Mouse (Mus musculus) adrenal gland, adult 18-20 months (tissue): Measurements from ENCODE around the gene Tenm4. TPM values are rescaled to one million over a fixed set of nuclear protein-coding genes. Genes with fewer than 3 reads are reported as not detected.
A peak's percentile ranks its signal among the peaks of the same experiment; 100 is the strongest.

ENCODE experiments used
- DNase-seq, 2 experiments: peaks; one replicate each; pipeline ENCODE4 v3.0.0; 2021 to 2022; ENCODE audit warnings: low spot score in 2 of 2
- total RNA-seq, 2 experiments: library from RNA; stranded (reverse); gene quantifications; 1 replicate in 1 of 2; 2 replicates in 1 of 2; pipeline ENCODE4 v1.2.3; 2021

Tenm4 gene
- total RNA-seq, 2 experiments from 2014 or later = 11.8 to 27.2 TPM

DNA sequence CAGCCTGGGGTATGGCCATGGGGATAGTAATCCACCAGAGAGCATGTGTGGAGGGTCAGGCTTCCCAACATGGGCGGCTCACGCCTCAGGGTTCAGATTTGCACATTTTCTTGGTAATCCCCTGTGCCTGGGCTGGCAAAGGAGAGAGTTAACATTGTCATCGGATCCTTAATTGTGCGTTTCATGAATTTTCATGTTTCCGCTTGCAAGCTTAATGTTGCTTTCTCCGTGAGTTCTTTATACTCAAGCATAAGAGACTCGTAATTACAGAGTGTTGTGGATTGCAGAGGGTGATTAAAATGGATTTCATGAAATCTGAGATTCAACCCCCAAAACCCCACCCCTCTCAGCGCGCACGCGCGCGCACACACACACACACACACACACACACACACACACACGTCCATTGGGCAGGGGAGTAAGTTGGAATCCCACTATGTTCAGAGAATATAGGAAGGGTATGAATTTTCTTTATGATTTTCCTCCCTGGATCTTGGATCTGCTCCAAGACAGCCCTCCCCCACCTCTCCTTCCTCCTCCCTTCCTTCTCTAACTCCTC, 341.0 kb downstream of the Tenm4 start:
- no peak for DNase-seq

DNA sequence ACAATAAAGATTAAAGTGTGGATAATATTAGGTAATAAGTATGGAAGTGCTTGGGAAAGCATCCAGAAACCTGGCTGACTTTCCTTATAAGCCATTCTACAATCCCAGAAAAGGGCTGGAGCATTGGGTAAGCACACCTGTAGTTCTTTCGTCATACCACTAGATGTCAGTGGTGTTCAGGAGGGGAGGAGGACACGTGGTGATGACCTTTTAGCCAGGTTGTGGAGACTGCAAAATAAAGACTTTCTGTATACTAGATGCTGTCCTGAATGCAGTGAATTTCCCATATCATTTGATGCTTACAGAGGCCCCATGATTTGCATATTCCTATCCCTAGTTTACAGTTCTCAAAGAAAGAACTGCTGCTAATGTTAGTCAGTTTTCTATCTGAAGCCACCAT, 348.2 kb downstream of the Tenm4 start:
- peak in 1 of 2 experiments; percentile 37 for DNase-seq

DNA sequence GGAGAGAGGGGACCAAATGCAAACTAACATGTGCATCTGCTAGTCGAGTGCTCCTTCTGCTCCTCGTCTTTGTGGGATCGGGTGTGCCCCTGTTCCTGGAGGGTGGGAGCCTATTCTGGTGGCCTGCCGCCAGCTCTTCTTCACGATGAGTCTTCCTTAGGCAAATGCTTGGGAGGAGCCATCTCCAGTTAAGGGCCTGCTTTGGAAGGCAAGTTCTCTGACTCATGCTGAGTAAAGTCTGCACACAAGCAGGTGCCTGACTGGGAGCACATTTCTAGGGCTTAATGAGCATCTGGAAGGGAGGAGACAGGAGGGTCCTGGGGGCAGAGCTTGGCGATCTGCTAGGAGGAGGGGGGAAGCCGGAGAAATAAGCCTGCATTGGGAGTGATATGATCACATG, 350.9 kb downstream of the Tenm4 start:
- no peak for DNase-seq

DNA sequence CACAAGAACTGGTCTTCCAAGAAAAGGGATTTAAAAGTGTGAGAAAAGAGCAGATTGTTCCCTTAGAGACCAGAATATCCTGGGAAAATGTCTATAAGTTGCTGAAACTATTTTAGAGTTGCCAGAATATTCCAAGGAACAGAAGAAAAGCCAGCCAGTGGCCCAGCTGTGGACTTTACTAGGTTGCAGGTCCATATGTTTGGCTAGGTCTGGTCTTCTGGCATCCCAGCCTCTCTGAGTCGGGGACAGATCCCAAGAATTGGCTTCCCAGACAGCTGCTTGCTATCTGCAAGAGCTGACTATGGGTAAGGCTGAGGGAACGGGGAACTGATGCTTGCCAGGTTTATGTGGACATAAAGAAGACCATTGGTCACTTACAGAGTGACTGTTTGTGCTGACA, 352.6 kb downstream of the Tenm4 start:
- no peak for DNase-seq

DNA sequence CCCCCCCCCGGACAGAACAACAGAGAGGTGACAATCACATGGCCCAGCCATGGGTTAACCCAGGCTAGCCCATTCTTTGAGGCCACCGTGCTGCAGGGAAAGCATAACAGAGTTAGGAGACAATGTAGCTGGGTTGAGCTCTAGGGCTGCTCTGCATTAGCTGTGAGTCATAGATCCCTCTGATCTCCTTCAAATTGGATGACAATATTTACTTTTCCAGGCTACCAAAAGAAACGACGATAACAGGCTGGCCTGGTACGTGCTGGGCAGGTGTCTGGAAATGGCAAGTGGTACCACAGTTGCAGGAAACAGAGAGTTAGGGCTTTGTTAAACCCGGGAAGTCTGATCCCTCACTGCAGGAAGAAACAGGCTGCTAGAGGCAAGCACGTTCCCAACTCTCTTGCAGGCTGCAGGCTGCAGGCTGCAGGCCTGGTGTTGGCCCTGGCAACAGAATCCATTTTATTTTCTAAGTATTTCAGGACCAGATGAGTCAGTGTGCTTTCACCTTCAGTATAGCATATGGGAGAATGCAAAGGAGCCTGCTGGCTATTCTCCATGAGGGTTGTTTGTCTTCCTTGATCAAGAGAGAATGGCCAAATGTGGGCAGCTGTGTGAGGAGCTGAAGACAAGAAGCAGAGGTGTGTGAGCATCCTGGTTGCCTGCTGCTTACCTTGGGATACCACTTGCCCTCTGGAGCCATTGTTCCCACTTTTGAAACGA, 353.6 kb downstream of the Tenm4 start:
- DNase-seq = no peak

DNA sequence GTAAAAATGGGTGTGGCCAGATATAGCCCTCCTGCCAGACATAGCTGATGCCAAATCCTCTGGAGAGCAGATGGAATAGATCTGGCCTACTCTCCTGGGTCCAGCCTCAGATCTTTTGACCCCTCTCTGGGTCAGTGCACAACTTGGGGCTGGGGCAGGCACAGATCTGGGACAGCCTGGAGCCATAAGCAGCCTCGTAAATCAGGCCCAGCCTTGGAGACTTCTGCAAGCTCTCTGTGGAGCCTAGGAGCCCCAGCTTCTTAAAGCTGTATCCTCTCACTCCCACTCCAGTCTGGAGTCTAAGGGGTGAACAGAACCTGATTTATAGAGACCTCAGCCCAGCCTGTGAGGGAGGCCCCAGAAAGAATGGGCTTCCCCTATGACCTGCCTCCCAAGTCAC, 354.3 kb downstream of the Tenm4 start:
- DNase-seq = no peak

DNA sequence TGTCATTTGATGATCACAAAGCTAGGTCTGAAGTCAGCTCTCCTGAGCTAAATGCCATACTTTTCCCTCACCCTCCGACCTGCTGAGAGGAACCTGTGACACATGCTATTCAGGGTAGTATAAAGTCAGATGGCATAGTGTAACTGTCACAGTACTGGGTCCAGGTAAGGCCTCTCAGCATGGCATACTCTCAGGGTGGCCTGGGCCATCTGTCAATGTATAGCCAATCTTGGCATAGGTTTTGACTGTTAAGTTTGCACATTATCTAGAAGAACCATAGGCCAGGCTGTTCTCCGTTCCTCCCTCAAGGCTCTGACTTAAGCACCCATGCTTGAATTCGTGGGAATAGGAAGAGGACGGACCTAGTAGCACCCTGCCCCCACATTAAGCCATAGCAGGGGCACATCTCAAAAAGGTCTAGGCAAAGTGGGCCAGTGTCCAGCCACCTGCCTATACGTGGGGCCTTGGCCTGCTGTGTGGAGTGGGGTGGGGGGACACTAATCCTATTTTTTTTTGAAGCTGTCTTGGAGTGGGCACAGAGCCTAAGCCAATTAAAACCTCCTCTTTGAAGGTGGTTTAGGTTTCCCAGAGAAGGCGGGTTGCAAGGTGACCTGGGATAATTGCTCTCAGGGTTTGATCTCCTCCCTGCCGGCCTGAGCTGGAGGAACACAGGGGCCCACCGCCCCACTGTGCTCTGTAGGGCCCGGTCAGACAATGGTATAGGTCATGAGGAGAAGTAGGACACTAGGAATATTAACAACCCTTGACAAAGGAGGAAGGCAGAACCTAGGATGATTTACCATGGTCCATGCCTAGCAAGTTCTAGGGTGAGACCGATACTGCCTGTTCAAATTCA, 359.8 kb downstream of the Tenm4 start:
- no peak for DNase-seq

DNA sequence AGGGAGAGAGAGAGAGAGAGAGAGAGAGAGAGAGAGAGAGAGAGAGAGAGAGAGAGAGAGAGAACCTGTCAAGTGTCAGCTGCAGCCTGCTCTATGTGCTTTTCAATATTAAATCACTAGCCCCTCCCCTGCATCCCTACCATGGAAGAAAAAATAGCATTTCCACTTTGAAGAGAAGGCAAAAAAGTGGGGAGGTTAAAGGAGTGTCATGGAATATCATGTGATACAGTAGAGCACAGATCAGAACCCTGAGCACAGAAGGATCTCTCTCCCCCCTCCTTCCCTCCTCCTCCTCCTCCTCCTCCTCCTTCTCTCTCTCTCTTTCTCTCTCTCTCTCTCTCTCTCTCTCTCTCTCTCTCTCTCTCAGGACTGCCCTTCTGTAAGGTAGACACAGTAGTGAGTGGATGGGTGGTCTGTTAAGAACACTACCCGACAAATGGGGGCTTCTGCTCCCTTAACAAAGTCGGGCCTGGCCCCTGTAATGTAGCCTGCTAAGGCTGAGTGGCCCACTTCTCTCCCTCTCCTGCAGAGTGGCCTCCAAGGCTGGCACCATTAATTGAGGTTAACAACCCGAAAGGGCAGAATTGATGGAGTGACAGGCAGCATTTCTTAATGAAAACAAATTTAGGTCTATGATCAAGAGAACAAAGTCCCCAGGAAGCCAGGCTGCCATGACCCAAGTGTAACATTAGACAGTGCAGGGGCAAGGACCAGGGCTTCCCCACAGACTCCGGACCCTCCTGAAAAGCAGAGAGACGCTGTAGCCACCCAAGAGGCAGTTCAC, 361.1 kb downstream of the Tenm4 start:
- DNase-seq = no peak

DNA sequence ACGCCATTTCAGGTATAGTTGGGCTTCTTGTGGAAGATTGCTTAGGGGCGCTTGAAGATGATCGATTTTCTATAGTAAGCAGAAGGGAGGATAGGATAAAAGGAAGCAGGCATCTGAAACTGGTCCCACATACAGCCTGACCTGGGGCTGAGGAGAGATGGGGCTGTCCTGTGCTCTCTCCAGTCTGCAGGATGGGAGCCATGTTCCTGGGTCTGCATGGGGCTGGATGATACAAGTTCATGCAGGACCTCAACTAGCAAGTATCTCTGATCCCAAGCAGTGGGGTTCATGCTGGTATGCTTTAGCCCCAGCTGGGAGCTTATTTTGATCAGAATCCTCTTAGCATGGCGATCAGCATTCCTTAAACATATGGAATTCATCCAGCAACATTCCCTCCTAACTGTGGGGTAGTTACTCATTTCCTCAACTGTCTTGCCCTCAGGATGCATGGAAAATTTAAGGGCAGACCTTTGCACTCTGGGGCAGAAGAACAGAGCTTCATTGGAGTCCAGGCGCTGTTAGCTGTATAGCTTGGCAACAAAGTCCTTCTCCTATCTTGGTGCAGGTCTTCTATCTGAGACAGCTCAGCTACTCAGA, 361.9 kb downstream of the Tenm4 start:
- DNase-seq = no peak

DNA sequence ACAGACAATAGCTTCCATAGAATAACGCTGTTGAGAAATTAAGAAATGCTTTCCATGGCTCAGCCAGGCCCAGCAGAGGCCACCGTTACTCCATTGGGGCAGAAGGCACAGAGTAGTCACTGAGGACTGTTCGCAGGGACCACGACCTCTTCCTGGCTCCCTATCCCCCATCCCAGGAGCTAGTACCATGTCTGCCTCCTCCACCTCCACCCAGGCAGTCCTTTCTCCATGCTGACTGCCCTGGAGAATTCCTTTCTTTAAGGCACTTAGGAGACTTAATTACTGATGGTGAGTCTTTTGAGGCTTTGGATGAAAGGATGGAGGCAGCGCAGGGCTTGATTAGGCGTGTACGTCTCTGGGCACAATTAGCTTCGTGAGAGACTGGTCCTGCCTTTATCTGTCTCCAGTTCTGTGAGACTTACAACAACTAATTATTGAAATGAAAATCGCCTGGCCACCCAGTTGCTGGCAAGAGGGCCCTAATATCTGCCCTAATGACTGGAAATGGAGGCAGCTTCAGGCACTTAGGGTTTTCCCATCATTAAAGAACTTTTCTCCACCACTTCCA, 365.4 kb downstream of the Tenm4 start:
- DNase-seq = no peak

DNA sequence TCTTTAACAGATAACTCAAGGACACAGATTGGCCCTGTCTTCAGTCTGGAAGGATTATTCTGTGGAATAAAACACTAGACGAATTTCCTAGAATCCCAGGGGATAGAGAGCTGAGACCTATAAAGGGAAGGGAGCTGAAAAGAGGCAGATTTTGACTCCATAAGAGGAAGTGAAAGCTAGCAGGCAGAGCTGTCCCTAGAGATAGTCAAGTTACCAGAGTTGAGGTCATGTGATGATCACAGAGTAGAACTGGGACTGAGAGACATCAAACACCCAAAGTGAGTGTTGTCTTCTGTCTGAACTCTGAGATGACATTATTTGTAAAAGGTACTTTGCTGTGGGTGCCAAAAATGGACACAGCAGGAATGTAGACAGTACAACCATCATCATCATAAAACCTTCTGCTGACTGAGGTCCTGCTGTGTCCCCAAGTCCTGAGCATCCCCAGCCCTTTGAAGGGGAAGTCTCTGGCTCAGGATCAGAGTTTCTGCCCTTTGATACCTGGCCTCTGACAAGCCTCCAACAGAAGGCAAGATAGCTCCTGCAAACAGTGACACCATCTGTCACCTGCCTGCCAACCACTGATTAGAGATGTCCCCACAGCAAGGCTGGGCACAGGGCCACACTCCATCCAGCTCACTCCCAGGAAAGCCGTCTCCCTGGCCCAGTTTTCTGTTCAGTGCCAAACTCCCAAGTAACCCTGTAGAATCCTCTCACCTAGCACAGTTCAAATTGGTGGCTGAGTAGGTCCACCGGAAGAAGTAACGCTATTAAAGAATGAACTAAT, 368.4 kb downstream of the Tenm4 start:
- no peak for DNase-seq

DNA sequence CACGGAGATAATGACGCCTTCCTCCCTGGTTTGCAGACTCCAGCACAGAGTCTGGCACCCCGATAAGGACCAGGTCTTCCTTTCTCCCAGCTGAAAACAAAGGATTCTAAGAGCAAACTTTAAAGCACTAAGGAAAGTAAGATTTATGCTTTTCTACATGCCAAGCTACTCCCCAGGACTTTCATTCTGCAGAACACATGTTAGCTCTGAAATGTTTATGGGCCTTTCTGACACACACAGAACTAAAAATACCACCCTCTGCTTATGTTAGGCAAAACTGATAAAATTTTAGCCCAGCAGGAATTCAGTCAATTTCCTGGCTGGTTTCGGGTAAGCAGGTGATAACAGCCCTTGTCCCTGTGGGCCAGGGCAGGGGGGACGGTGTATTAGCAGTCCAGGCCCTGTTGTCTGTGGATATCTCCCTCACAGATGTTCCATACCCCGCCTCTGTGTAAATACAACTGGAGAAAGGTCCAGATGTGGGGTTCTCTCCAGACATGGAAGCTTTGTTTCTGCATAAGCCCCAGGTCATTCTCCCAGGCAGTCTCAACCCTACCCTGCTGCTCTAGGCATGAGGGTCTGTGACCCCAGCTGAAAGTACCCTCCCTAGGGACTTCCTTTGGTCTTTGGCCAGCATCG, 369.5 kb downstream of the Tenm4 start:
- no peak for DNase-seq

DNA sequence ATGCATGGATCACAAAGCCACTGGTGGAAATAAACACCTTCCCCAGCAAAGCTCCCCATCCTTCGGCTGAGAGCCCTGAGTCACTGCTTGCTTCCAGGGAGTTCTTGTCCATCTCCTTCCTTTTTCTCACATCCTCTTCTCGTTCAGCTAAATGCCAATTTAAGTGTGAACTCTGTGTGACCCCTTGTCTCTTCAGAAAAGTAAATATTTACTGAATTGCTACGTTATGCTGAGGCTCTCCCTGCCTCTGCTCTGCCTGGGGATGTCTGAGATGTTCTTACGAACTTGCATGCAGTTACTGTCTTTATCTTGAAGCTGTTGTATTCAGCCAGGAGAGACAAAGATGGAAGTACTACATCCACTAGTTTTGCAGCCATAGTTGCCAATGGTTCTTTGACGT, 374.9 kb downstream of the Tenm4 start:
- no peak for DNase-seq

DNA sequence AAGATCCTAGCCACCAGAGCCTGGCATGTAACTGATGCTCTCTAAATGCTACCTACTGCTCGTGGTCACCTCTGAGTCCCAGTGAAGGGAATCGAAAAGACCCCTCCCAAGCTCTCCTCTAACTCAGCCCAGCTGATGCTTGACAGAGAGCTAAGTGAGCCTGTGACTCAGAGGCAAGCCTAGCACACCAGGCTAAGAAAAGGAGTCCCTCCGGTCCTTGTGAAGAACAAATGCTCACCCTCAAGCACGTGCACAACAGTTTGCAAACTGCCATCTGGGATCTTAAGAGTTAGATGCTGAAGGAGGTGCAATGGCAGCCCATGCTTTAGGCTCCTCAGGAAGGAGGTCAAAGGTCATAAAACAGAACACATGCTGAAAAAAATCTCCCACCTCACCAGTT, 380.8 kb downstream of the Tenm4 start:
- DNase-seq = no peak

DNA sequence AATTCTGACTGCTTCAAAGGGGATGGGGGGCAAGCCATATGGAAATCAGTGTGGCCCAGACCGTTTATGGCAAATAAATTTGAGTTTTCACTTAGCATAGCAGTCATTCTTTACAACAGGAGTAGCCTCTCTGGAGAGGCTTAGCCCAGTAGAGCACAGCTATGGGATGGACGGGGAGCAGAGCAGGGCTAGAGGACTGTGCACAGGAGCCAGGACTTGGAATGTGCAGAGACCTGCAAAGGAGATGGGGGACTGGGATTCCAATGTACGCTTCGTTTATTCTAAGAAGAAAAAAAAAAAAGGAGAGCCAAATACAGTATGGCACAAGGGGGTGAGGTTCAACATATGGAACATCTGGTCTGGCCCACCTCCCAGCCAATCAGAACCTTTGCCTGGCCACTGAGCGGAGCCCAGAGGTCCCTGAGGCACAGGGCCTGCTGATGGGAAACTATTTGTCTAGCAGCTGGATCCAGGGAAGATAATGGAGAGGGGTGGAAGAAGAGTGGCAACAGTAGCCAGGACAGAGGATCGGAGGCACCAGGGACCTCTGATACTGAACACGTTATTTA, 381.3 kb downstream of the Tenm4 start:
- no peak for DNase-seq

DNA sequence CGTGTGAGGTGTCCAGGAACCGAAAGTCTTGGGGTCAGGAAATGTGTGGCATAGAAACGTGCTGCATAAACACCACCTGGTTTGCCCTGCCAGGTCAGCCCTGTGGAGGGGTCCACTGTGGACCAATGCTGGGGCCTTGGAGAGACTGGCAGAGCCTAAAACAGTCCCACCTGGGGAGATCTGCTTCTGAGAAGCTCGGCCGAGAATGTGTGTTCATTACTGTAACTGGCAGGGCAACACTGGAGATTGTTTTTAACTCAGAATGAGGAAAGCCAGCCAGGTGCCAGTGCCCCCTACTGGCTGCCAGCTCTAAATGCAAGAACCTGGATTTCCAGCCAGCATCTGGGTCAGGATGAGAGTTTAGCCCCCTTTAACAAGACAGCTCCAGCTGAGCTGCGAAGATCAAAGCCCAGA, 383.2 kb downstream of the Tenm4 start:
- peak; percentile 13 to 25 for DNase-seq

DNA sequence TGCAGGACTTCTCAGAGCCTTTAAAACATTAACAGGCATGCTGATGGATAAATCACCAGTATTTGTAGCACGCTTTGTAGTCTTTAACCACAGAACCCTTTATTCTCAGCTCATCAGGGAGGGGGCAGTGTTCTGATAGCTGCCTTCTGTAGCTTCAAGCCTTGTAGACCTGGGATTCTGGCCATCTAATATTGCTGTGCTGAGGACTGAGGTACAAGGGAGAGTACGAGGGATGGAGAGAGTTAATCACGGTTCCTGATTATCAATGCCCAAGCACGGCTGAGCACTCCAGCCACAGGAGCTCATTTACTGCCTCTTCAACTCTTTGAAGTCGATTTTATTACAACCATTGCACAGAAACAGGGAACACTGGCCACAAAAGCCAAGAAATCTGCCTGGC, 384.2 kb downstream of the Tenm4 start:
- DNase-seq = no peak

DNA sequence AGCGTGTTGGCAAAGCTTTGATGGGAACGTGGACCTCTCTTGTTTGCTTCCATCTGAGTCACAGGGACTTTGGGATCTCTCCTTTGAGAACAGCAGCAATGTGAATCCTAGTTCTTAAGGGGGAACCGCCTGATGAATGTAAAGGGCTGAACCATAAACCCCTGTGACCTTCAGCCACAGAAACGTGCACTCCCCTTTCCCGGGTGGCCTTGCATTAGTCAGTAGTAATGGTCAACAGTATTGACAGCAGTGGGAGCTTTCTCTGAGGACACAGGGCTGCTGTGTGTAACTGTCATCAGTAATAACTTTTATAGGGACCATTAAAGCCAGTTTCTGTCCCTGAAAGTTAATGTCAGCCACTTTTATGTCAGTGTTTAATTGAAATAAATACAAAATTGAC, 385.7 kb downstream of the Tenm4 start:
- no peak for DNase-seq

DNA sequence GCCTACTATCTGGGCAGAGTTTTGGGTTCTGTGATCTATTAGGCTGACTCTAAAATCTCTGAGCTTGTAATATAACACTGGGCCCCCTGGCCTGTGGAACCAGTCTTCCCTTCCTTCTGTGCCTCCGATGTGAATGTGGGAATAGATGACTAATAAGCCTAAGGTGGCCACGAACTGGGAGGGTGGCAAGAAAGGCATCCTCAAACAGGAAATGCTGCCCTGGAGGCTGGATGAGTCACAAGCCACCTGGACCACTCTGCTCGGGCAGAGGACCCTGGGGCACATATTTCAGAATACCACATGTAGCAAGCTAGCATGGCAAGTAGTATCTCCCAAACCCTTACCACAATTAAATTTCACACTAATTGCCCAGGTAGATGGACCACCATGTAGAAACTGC, 391.8 kb downstream of the Tenm4 start:
- no peak for DNase-seq
